Mouse (Mus musculus): ENCODE data around the gene Olfr24. TPM values are rescaled to one million over a fixed set of nuclear protein-coding genes. Genes with fewer than 3 reads are reported as not detected.
"Not testable (repeated sequence)": the region's sequence is repeated elsewhere in the genome, so short reads cannot be mapped to it uniquely, and the experiment has no call there.

Gene Olfr24
- total RNA-seq (2021): not detected

- DNase-seq: no peak
- intact Hi-C loops (cut with DNase I): no loop called here
Measured at GRCm38 (mm10) chr9:18763896-18764295, at the start of gene Olfr24. Gene Olfr24 (minus strand): TSS chr9:18763996.

GRCm38 (mm10) chr9:18785316-18785715 is 21.5 kb upstream of the Olfr24 start:
- DNase-seq: no peak
- intact Hi-C loops (cut with DNase I): no loop called here

GRCm38 (mm10) chr9:18779476-18779875 is 15.7 kb upstream of the Olfr24 start:
- DNase-seq: no peak
- intact Hi-C loops (cut with DNase I): no loop called here

GRCm38 (mm10) chr9:18778981-18779380 is 15.2 kb upstream of the Olfr24 start:
- intact Hi-C loops (cut with DNase I): no loop called here
- DNase-seq: no peak

- intact Hi-C loops (cut with DNase I): no loop called here
- DNase-seq: no peak
Measured at GRCm38 (mm10) chr9:18755595-18755994, 8.2 kb downstream of the Olfr24 start.

GRCm38 (mm10) chr9:18744639-18745038 is 19.2 kb downstream of the Olfr24 start:
- no peak for DNase-seq

GRCm38 (mm10) chr9:18734177-18734576 is 29.6 kb downstream of the Olfr24 start:
- DNase-seq; intact Hi-C loops (cut with DNase I): not testable (repeated sequence)

More at GRCm38 (mm10) chr9:18744639-18745038, 19.2 kb downstream of the Olfr24 start:
- intact Hi-C loops (cut with DNase I): no loop called here

GRCm38 (mm10) chr9:18722712-18723099 is 41.1 kb downstream of the Olfr24 start:
- intact Hi-C loops (cut with DNase I): no loop called here
- no peak for DNase-seq

GRCm38 (mm10) chr9:18721931-18722711 is 41.7 kb downstream of the Olfr24 start:
- intact Hi-C loops (cut with DNase I): no loop called here
- no peak for DNase-seq

GRCm38 (mm10) chr9:18721011-18721410 is 42.8 kb downstream of the Olfr24 start:
- no peak for DNase-seq
- intact Hi-C loops (cut with DNase I): no loop called here

GRCm38 (mm10) chr9:18705628-18706027 is 58.2 kb downstream of the Olfr24 start:
- intact Hi-C loops (cut with DNase I): no loop called here
- no peak for DNase-seq

Other genes with a start within 250 kb of the Olfr24 start
- gene Muc16, start 89.5 kb downstream of the Olfr24 start, total RNA-seq (2021): 1 to 10 TPM; 4.0 to 8.4 TPM
- not detected for gene Olfr828, start 55.5 kb upstream of the Olfr24 start, total RNA-seq (2021)
- not detected for gene Olfr829, start 90.9 kb upstream of the Olfr24 start, total RNA-seq (2021)
- gene Olfr830, start 110.7 kb upstream of the Olfr24 start, total RNA-seq (2021): not detected
- not detected for gene Olfr832, start 173.1 kb upstream of the Olfr24 start, total RNA-seq (2021)
- gene Olfr834, start 224.0 kb upstream of the Olfr24 start, total RNA-seq (2021): not detected

Measured in heart, postnatal 36 days (tissue).